Mouse (Mus musculus) bone marrow macrophage, adult 2 months (primary cell): ENCODE data around the gene Esrra.

ENCODE experiments used
- CTCF ChIP-seq: IDR thresholded peaks from 2 replicates; pipeline ENCODE4 v1.5.1; 2012; ENCODE audit warnings: low read depth, mild to moderate bottlenecking, low read length, moderate library complexity
- POLR2A ChIP-seq: IDR thresholded peaks from 2 replicates; pipeline ENCODE4 v1.6.1; 2012; ENCODE audit warnings: mild to moderate bottlenecking, low read depth, low read length, borderline replicate concordance

DNA sequence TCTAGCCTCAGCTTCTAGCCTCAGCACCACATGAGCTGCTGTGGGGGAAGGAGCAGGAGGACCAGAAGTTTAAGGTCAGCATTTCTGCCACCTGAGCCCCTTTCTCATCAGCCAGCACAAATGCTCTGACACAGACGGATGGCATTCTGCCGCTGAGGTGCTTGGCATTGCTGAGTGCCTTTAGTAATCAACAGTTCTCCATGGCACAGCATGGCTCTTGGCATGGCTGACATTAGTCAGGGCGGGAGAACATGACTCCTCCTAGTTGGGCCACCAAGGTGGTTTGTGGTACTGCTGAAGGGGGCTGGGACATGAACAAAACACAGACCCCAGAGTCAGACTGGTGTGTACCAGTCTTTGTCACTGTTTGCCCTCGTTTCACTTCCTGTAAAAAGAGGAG is 26.6 kb upstream of the Esrra start:
- no peak for TF ChIP-seq POLR2A
- no peak for TF ChIP-seq CTCF
